Mouse (Mus musculus) forebrain, embryonic 15.5 days (tissue): ENCODE data around the gene Slc38a9. TPM values are rescaled to one million over a fixed set of nuclear protein-coding genes. Genes with fewer than 3 reads are reported as not detected.

Experiments
- ATAC-seq: fragments of 200-750 bp; cut with Nextera tagmentation; replicated peaks from 2 replicates; pipeline ENCODE4 v1.8.0; 2017; ENCODE audit warnings: mild to moderate bottlenecking, moderate TSS enrichment, moderate library complexity
- H3K27ac ChIP-seq: fragments of 300-500 bp; sonication (generic); replicated peaks from 2 replicates; pipeline ENCODE4 v1.5.1; 2015; ENCODE audit warnings: mild to moderate bottlenecking, inconsistent platforms
- H3K27me3 ChIP-seq: fragments of 300-500 bp; sonication (generic); 2 replicates; pipeline ENCODE4 v1.6.1; 2015; ENCODE audit warnings: inconsistent platforms
- H3K36me3 ChIP-seq: fragments of 300-500 bp; sonication (generic); 2 replicates; pipeline ENCODE4 v1.6.1; 2015; ENCODE audit warnings: mild to moderate bottlenecking, inconsistent platforms
- H3K4me1 ChIP-seq: fragments of 300-500 bp; sonication (generic); 2 replicates; pipeline ENCODE4 v1.6.1; 2015; ENCODE audit warnings: inconsistent platforms
- H3K4me2 ChIP-seq: fragments of 300-500 bp; sonication (generic); replicated peaks from 2 replicates; pipeline ENCODE4 v1.6.1; 2015; ENCODE audit warnings: mild to moderate bottlenecking, inconsistent platforms
- H3K4me3 ChIP-seq: fragments of 300-500 bp; sonication (generic); 2 replicates; pipeline ENCODE4 v1.5.1; 2015; ENCODE audit warnings: mild to moderate bottlenecking, inconsistent platforms
- H3K9ac ChIP-seq: fragments of 300-500 bp; sonication (generic); replicated peaks from 2 replicates; pipeline ENCODE4 v1.6.1; 2015; ENCODE audit warnings: mild to moderate bottlenecking, inconsistent platforms
- H3K9me3 ChIP-seq: fragments of 300-500 bp; sonication (generic); 2 replicates; pipeline ENCODE4 v1.6.1; 2016; ENCODE audit warnings: inconsistent platforms
- WGBS: fragments of 180-500 bp; shearing (Covaris S2); methylation state at CpG from one replicate; pipeline ENCODE4 v1.1.7; 2015; ENCODE audit warnings: mixed read lengths; 5-methylcytosine and 5-hydroxymethylcytosine counted together
- polyA plus RNA-seq: library from polyadenylated mRNA; unstranded; fragments of >200 nt; fragmentation: Nextera tagmentation; extraction: Ambion mirVana; gene quantifications from 2 replicates; pipeline ENCODE4 v1.2.1, GENCODE M21; 2015

Slc38a9 gene
- polyA plus RNA-seq, 1 experiment from 2014 or later: 28.0 TPM

DNA sequence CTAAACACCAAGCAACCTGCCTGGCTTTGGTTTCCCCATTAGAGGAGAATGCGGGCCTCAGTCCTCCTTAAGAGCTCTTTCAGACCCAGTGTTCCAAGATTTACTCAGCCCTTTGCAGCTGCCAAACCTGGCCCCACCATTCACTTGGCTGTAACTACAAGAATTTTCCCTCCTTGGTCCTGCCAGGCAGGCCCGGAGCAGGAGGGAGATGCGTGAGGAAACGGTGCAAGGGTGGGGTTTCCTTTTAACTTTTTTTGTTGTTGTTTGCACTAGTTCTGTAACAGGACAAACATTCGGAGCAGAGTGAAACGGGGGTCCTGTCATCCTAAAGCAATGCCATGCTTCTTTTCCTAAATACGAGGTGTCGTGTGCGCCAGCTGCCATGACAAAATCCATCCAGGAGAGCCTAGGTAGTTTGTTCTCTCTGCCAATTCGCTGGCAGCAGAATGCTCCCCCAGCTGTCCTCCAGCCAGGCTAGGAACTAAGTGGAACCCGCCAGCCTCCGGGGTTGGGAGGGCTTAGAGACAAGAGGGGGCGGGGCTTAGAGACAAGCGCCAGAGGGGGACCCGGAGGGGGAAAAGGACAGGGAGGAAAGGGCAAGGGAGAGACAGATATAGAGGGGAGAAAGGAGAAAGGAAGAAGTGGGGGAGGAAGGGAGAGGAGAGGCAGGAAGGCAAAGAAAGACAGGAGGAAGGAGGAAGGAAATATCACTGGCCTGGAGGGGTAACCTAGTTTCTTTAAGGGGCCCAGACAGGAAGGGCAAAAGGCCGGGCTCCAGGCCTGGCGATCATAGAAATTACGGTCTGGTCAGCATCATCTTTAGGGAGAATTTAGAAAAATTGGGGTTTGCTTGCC is 91.1 kb downstream of the Slc38a9 start:
- Histone ChIP-seq H3K4me1 (peaks cover 12% of the 10 kb centered on the region), H3K4me2 (peak overlapping the region; percentile 27), H3K27me3 (no peaks in the 10 kb centered on the region), H3K9ac (no peak overlapping the region), H3K36me3 (no peaks in the 10 kb centered on the region), H3K9me3 (no peaks in the 10 kb centered on the region), H3K27ac (peak overlapping the region; percentile 35; the same call in 1 of the 2 replicates), H3K4me3 (no peak overlapping the region)
- 26% methylated on average over 18 of the region's 18 CpGs for WGBS
- peak; percentile 71 for ATAC-seq

DNA sequence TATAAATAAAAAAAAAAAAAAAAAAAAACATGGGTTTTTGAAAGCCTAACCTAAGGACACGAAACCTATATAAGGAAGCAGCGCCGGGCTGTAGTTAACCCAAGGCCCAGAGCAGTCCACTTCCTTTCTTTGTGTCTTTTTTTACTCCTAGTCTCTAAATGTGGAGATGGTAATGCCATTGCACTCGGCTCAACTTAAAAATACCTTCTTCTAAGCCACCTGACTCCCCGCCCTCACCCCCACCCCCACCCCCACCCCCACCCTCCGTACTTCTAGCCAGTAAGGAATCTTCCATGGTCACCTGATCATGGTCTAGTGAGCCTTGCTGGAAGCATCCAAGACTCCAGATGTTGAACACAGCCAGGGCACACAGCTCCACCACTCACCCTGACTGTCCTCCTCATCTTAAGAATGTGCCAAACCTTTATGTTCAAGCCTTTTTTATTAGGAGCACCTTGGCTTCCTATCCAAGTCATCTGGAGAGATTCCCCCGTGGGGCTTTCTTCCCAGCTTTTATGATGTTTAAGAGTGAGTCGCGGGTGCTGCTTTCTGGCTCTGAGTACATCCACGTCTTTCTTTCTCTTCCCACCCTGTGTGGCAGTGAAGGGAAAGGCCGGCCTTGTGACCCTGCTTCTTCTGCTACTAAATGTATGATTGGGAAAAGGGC is 91.9 kb downstream of the Slc38a9 start:
- H3K27ac ChIP-seq: no peak overlapping the region

DNA sequence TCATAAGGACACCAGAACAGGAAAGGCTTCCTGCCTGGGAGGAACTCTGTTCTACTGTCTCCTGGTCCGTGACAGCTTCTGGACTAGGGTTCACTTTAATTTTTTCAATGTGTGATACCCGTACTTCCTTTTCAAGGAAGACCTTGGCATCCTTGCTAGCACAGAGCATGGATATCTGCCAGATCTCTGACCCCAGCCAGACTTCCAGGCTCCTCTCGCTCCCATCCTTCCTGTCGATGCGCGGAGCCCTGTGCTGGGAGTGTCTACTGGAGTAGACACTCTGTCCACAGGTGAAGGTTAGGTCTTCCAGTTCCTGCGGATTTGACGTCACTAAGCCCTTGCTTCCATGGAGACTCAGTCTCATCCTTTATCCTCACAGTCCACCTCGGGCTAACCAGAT is 93.0 kb downstream of the Slc38a9 start:
- 92% methylated on average over 9 of the region's 9 CpGs for WGBS
- Histone ChIP-seq H3K4me1 (peaks cover 12% of the 10 kb centered on the region), H3K4me3 (no peak overlapping the region), H3K4me2 (no peak overlapping the region), H3K27ac (no peak overlapping the region), H3K9me3 (no peaks in the 10 kb centered on the region), H3K9ac (no peak overlapping the region), H3K27me3 (no peaks in the 10 kb centered on the region), H3K36me3 (no peaks in the 10 kb centered on the region)
- no peak for ATAC-seq

More for the DNA sequence above, 91.9 kb downstream of the Slc38a9 start:
- no peak overlapping the region for H3K4me3 ChIP-seq
- H3K36me3 ChIP-seq: no peaks in the 10 kb centered on the region
- H3K9ac ChIP-seq: no peak overlapping the region
- H3K4me2 ChIP-seq: no peak overlapping the region
- H3K9me3 ChIP-seq: no peaks in the 10 kb centered on the region
- peaks cover 12% of the 10 kb centered on the region for H3K4me1 ChIP-seq
- WGBS: 78% methylated on average over 11 of the region's 11 CpGs
- no peaks in the 10 kb centered on the region for H3K27me3 ChIP-seq
- no peak for ATAC-seq

- Histone ChIP-seq H3K9me3 (no peaks in the 10 kb centered on the region), H3K27me3 (no peaks in the 10 kb centered on the region), H3K4me2 (no peak overlapping the region), H3K27ac (no peak overlapping the region), H3K4me3 (no peak overlapping the region), H3K36me3 (no peaks in the 10 kb centered on the region), H3K4me1 (peaks cover 12% of the 10 kb centered on the region), H3K9ac (no peak overlapping the region)
- WGBS: 65% methylated on average over 4 of the region's 4 CpGs
- no peak for ATAC-seq
Observed at GRCm38 (mm10) chr13:112754871-112755270, 94.3 kb downstream of the Slc38a9 start.

GRCm38 (mm10) chr13:112755507-112756010 is 95.0 kb downstream of the Slc38a9 start:
- Histone ChIP-seq H3K4me1 (peaks cover 12% of the 10 kb centered on the region), H3K9ac (no peak overlapping the region), H3K4me3 (no peak overlapping the region), H3K4me2 (no peak overlapping the region), H3K27me3 (no peaks in the 10 kb centered on the region), H3K27ac (no peak overlapping the region), H3K36me3 (no peaks in the 10 kb centered on the region), H3K9me3 (no peaks in the 10 kb centered on the region)
- WGBS: 69% methylated on average over 11 of the region's 11 CpGs
- no peak for ATAC-seq

GRCm38 (mm10) chr13:112757395-112757794 is 96.8 kb downstream of the Slc38a9 start:
- ATAC-seq: no peak
- 85% methylated on average over 9 of the region's 9 CpGs for WGBS
- H3K36me3 ChIP-seq: no peaks in the 10 kb centered on the region

DNA sequence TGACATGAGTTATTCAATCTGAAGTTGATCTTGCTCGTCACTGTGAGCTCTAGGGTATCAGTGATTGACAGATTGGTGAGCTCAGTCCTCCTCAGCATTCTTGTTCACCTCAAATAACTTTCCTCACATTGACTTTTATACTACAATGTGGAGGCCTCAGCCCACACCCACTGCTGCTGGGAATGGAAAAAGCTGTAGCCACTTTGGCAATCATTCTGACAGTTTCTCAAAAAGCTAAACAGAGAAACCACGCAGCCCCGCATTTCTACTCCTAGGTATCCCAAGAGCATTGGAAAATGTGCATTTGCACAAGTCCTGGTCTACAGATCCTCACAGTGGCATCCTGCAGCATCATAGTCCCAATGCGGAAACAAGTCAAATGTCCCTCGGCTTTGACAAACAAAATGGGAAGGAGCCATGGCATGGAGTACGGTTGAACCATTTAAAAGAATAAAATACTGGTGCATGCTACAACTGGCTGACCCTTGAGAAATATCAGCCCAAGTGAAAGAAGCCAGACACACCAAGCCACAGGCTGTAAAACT is 98.1 kb downstream of the Slc38a9 start:
- Histone ChIP-seq H3K4me3 (no peak overlapping the region), H3K4me1 (0 out of 2 replicates have a peak, but pooled peaks cover 3% of the 10 kb centered on the region), H3K27ac (no peak overlapping the region), H3K9ac (no peak overlapping the region), H3K4me2 (no peak overlapping the region), H3K36me3 (no peaks in the 10 kb centered on the region), H3K27me3 (no peaks in the 10 kb centered on the region), H3K9me3 (no peaks in the 10 kb centered on the region)
- WGBS: 83% methylated on average over 6 of the region's 6 CpGs
- ATAC-seq: no peak

More at GRCm38 (mm10) chr13:112757395-112757794, 96.8 kb downstream of the Slc38a9 start:
- H3K4me3 ChIP-seq: no peak overlapping the region
- H3K4me1 ChIP-seq: 0 out of 2 replicates have a peak, but pooled peaks cover 3% of the 10 kb centered on the region
- H3K27ac ChIP-seq: no peak overlapping the region
- H3K4me2 ChIP-seq: no peak overlapping the region
- no peaks in the 10 kb centered on the region for H3K27me3 ChIP-seq
- H3K9ac ChIP-seq: no peak overlapping the region
- no peaks in the 10 kb centered on the region for H3K9me3 ChIP-seq

GRCm38 (mm10) chr13:112759364-112759763 is 98.8 kb downstream of the Slc38a9 start:
- Histone ChIP-seq H3K27ac (no peak overlapping the region), H3K4me3 (no peak overlapping the region), H3K9ac (no peak overlapping the region), H3K4me1 (0 out of 2 replicates have a peak, but pooled peaks cover 3% of the 10 kb centered on the region), H3K36me3 (no peaks in the 10 kb centered on the region), H3K4me2 (no peak overlapping the region), H3K9me3 (no peaks in the 10 kb centered on the region), H3K27me3 (no peaks in the 10 kb centered on the region)
- ATAC-seq: no peak
- WGBS: 85% methylated on average over 9 of the region's 9 CpGs

GRCm38 (mm10) chr13:112759777-112760537 is 99.4 kb downstream of the Slc38a9 start:
- no peak; the same call in 1 of the 2 replicates for ATAC-seq
- Histone ChIP-seq H3K4me3 (no peak overlapping the region), H3K4me2 (no peak overlapping the region), H3K27ac (no peak overlapping the region), H3K4me1 (0 out of 2 replicates have a peak, but pooled peaks cover 3% of the 10 kb centered on the region), H3K9ac (no peak overlapping the region), H3K27me3 (no peaks in the 10 kb centered on the region), H3K9me3 (no peaks in the 10 kb centered on the region), H3K36me3 (no peaks in the 10 kb centered on the region)
- WGBS: 69% methylated on average over 15 of the region's 15 CpGs

DNA sequence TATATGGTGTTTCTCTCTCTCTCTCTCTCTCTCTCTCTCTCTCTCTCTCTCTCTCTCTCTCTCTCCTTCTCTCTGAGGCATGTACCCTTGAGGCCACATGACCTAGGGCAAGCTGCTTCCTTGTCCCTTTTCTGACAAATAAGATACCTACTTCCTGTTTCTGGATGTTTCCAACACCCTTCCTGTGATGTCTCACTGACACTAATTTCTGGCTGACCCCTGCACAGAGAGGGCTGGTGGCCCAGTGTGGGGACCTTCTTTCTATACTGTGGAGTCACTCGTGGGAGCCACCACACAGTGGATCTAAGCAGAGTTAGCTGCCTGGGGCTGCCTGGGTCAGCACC is 100.0 kb downstream of the Slc38a9 start:
- no peak for ATAC-seq
- WGBS: 62% methylated on average over 1 of the region's 1 CpGs

DNA sequence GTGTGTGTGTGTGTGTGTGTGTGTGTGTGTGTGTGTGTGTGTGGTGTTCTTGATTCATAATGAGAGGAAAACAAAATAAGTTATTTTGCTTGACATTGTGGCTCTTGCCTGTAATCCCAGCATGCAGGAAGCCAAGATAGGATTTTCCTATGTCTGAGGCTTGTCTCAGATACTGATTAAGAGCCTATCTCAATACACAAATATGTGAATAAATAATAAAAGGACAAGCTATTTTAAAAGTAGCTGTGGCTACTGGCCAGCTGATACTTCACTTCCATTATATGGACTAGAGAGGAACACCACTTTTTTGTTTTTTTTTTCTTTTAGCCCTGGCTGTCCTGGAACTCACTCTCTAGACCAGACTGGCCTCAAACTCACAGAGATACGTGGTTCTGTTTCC is 101.2 kb downstream of the Slc38a9 start:
- WGBS: 69% methylated on average over 1 of the region's 1 CpGs
- H3K27ac ChIP-seq: no peak overlapping the region

More for the DNA sequence above, 100.0 kb downstream of the Slc38a9 start:
- Histone ChIP-seq H3K4me3 (no peak overlapping the region), H3K9me3 (no peaks in the 10 kb centered on the region), H3K27me3 (no peaks in the 10 kb centered on the region), H3K4me1 (0 out of 2 replicates have a peak, but pooled peaks cover 3% of the 10 kb centered on the region), H3K4me2 (no peak overlapping the region), H3K27ac (no peak overlapping the region), H3K36me3 (no peaks in the 10 kb centered on the region), H3K9ac (no peak overlapping the region)

More for the DNA sequence above, 101.2 kb downstream of the Slc38a9 start:
- Histone ChIP-seq H3K9ac (no peak overlapping the region), H3K9me3 (no peaks in the 10 kb centered on the region), H3K4me3 (no peak overlapping the region), H3K4me2 (no peak overlapping the region), H3K4me1 (no peaks in the 10 kb centered on the region), H3K27me3 (no peaks in the 10 kb centered on the region), H3K36me3 (no peaks in the 10 kb centered on the region)
- no peak for ATAC-seq
